Mouse (Mus musculus) CD4-positive helper T cell, adult 2 months (primary cell): ENCODE results near the gene Ubxn7.

Source experiments
- DNase-seq: peaks from one replicate; pipeline ENCODE4 v3.0.0-alpha.2; 2012; ENCODE audit warnings: low read depth, missing footprints, low spot score

Ubxn7 gene

GRCm38 (mm10) chr16:32433138-32433537 is 101.1 kb downstream of the Ubxn7 start:
- DNase-seq = no peak

DNA sequence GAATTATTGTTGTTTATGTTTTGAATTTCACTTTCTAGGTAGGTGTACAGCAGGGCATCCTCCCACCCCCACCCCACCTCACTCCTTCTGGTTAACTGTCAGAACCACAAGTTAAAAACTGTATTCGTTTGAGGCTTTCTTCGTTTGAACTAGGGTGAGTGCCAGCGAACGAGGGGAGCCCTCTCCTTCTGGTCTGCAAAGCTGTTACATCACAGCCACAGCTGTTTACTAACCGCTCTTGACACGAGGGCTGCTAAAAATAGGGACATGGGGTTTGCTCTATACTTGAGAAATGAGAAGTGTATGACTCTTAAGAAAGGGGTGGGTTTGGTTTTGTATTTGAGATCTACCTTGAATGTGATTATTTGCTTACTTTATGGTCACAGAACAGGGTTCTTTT is 102.0 kb downstream of the Ubxn7 start:
- DNase-seq = peak; percentile 61

GRCm38 (mm10) chr16:32434691-32435090 is 102.6 kb downstream of the Ubxn7 start:
- no peak for DNase-seq

GRCm38 (mm10) chr16:32436657-32437056 is 104.6 kb downstream of the Ubxn7 start:
- DNase-seq = no peak

GRCm38 (mm10) chr16:32437266-32437665 is 105.2 kb downstream of the Ubxn7 start:
- DNase-seq = no peak

GRCm38 (mm10) chr16:32441432-32441831 is 109.4 kb downstream of the Ubxn7 start:
- DNase-seq = no peak
